Mouse (Mus musculus) megakaryocyte progenitor cell, adult 5-6 weeks (primary cell): ENCODE data around the gene Susd6. TPM values are rescaled to one million over a fixed set of nuclear protein-coding genes. Genes with fewer than 3 reads are reported as not detected.
A peak's percentile ranks its signal among the peaks of the same experiment; 100 is the strongest.

Experiments
- ATAC-seq: replicated peaks from 2 replicates; pipeline ENCODE4 v1.8.0; 2016; ENCODE audit warnings: mild to moderate bottlenecking, moderate TSS enrichment, inconsistent platforms; ENCODE audit not compliant: poor library complexity
- total RNA-seq, 2 experiments: library from RNA; stranded (forward) in 1 of 2; stranded (reverse) in 1 of 2; fragments of 157-497, 149-512 nt in 1 of 2; fragments of 200-1000 nt in 1 of 2; gene quantifications; 2 replicates each; pipeline versions ENCODE4 v1.2.3 to v1.2.4; 2015 to 2017

Susd6 gene
- total RNA-seq (2015) (12.8 and 14.5 TPM in 2 replicates), total RNA-seq (2017) (15.9 and 19.4 TPM in 2 replicates)

- peak; percentile 90 for ATAC-seq
Observed at GRCm38 (mm10) chr12:80789849-80790694, at the start of gene Susd6. TSS of gene Susd6 (plus strand) at chr12:80790510.

DNA sequence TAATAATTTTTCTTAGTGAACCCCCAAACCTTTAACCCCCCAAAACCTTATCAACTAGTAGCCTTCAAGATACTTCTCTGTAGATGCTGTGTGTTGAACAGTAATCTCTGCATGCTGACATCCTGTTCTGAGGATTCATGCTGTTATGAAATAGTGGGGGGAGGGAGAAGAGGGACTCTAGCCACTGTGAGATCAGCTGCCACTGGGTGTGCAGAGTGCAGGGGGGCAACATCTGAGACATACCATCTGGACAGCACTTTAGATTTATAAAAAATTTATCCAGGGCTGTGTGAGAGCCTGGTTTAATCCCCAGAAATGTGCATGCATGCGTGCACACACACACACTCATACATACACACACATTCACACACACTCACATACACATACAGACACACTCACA, 45.7 kb upstream of the Susd6 start:
- ATAC-seq, result no peak

GRCm38 (mm10) chr12:80746031-80746813, 44.1 kb upstream of the Susd6 start:
- ATAC-seq, result no peak

- ATAC-seq, result no peak
Observed at GRCm38 (mm10) chr12:80751556-80751955, 38.8 kb upstream of the Susd6 start.

- ATAC-seq, result peak; percentile 27
Observed at GRCm38 (mm10) chr12:80757751-80758558, 32.4 kb upstream of the Susd6 start.

DNA sequence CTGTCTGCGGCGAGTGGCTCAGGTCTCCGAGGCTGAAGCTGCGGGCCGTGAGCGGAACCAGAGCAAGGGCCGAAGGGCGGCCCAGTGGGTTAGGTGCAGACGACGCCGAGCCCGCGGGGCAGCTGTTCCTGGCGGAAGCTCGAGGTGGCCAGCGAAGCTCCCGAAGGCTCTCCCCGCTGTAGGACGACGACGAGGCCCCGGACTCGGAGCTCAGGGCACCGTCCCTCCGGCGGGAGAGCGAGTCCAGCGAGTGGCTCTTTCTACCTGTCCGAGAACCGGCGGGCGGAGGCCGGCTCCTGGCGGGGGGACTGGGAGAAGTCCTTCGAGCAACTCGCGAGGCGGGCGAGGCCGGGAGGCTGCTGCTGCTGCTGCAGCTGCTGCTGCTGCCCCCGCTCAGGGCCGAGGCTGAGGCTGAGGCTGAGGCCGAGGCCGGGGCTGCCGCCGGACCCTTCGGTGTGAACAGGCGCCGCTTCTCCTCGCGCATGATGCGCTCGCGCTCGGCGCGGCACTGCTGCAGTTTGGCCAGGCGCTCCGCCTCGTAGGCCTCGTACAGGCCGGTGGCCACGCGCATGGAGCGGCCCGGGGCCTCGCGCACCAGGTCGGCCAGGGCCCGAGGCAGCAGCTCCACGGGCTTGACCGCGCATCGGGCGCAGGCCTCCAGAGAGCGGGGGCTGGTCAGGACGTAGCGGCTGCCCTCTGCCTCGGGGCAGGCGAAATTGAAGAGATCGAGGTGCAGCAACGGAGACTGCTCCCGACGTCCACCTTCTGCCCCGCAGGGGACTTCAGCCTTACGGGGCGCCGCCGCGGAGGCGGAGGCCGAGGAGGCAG, 31.5 kb upstream of the Susd6 start:
- no peak for ATAC-seq

- ATAC-seq, result no peak
Observed at GRCm38 (mm10) chr12:80759387-80759712, 31.0 kb upstream of the Susd6 start.

- ATAC-seq, result no peak
Observed at GRCm38 (mm10) chr12:80759713-80760395, 30.5 kb upstream of the Susd6 start.

GRCm38 (mm10) chr12:80760396-80760801, 29.9 kb upstream of the Susd6 start, which contains the start of gene Ccdc177:
TSS of gene Ccdc177 (minus strand) at chr12:80760687.
- ATAC-seq, result peak; percentile 88

DNA sequence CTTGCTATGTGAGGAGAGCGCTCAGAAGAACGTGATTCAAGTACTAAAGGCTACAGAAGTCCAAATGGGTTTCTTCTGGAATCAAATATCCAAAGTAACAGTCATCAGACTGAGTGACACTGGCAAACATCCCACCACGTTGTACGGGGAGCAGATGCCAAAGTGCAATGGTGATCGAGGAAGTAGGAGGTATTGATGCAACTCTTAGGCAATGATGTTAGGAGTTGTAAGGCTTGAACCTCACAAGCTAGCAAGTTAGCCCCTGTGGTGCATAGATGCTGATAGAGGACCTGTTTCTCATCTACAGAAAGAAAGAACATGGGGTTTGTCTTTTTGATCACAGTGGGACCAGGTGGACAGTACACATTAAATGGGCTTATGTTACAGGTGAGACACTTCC, 27.3 kb upstream of the Susd6 start:
- no peak for ATAC-seq

GRCm38 (mm10) chr12:80764116-80764515, 26.2 kb upstream of the Susd6 start:
- ATAC-seq, result no peak

- ATAC-seq, result peak; percentile 97
Observed at GRCm38 (mm10) chr12:80769697-80770096, 20.6 kb upstream of the Susd6 start.

DNA sequence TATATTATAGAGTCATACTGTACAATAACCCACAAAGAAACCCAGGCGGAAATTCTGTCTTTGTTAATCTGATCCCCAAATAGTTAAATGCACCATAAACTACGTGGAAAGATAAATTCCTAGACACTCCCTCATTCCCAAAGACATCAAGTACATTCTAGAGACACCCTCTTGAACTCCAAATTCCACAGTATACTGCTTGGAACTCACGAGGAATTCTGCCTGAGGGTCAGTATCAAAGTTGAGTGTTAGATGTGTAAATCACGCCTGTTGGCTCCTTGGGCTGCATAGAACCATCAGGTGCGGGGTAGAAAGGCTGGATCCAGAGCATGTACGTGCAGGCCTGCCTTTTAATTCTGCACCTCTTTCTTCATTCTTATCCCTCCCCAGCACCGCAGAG, 15.5 kb upstream of the Susd6 start:
- no peak for ATAC-seq

DNA sequence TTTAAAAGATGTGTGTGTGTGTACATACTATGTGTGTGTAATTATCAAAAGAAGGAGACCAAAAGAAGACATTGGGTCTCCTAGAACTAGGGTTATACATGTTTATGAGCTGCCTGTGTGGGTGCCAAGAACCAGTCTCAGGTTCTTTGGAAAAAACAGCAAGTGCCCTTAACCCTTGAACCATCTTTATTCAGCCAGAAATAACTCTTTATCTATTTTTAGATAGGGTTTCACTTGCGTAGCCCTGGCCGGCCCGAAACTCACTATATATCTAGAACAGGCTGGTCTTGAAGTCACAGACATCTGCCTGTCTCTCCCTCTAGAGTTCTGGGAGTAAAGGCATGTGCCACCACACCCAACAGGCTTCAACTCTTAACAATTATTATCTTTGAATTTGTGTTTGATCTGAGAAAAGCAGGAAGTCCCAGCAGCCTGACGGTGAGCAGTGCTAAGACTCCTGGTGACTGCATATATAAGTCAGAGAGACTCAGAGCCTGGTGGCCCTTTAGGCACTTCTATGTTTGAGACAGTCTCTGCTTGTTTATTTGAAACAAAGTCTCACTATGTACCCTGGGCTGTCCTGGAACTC, 14.2 kb upstream of the Susd6 start:
- ATAC-seq, result peak; percentile 16; the same call in 1 of the 2 replicates

DNA sequence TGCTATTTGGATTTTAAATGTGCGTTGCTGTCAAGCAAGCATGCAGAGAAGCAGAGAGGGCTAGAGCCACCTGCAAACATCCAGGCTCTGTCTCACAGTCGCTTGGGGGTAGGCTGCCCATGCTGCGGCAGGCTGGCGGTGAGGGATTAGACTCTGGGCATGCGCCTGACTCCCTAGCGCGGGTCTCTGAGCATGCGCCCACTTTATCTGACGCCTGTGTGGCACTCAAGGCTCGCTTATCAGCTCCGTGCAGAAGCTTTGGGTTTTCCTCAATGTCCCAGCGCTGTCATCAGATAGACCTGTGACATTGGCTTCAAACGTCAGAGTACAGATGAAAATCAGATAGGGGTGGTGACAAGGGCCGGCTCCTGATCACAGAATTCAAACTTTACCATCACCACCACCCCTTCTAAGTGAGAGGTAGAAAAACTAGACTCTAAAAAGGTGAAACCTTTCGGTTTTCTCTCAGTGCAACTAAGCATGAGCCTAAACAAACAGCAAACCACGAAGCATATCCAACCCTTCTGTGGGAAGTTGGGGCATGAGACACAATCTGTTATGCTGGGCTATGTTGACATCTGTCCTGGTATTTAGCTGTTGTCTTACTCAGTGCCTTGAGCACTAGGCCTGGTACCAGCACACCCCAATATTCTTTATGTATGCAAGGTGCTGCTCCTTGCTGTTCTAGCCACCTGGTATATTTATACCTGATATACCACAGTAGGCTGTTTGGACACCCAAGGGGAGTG, 11.9 kb upstream of the Susd6 start:
- ATAC-seq, result peak; percentile 94

- ATAC-seq, result no peak
Observed at GRCm38 (mm10) chr12:80779760-80780159, 10.6 kb upstream of the Susd6 start.

DNA sequence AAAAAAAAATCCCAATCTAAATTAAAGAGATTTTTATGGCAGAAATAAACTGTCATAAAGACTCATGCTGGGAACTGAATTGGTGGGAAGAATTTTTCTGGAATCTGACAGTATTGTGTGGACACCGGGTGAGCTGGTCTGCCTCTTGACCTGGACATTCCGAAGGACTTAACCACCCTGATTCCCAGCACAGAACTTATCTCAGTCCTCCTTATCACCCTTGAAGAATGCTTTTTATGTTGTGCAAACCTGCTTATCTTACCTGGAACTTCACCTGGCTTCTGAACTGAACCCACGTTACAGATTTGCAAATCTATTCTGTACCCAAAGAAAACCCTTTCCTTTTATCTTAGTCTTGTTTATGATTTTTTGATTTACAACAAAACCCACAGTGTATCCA, 8.1 kb upstream of the Susd6 start:
- ATAC-seq, result no peak

DNA sequence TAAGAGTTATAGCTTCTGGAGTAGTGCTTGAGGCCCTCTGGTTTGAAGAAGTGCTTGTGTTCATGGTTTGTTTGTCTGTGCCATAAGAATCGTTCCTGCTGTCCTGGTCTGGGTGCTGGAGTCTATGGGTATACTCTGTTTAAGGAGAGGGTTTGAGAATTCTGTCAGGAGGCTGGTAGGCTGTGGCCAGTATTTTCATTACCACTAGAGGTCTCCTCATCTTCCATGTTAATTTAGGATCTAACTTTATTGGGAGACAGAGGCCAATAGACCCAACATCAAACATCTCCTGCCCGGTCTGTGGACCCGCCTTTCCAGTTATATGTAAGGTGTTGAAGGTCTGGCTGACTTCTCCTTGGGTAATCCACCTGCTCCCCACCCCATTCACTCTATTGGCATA, 7.4 kb upstream of the Susd6 start:
- ATAC-seq, result no peak

DNA sequence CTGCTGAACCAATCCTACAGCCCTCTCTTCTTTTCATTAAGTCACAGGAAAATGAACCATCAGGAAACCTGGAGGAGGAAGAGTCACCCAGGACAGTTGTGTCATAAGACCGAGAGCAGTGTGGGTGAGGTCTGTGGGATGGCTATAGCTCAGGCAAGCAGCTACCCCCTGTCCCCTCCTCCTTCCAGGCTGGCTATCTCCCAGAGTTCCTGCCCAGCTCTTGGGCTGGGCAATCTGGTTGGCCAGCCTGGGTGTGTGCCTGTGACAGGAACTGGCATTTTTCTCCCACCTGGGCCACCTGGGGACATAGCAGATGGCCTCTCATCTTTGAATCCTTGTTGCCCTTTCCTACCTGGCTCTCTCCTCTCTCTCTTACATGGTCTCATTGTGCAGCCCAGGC, 6.4 kb upstream of the Susd6 start:
- no peak for ATAC-seq
